Mouse (Mus musculus) midbrain, embryonic 12.5 days (tissue): Measurements from ENCODE around the gene Ric8b. TPM values are rescaled to one million over a fixed set of nuclear protein-coding genes. Genes with fewer than 3 reads are reported as not detected.

Source experiments
- ATAC-seq: fragments of 200-750 bp; cut with Nextera tagmentation; 2 replicates; pipeline ENCODE4 v1.8.0; 2017; ENCODE audit warnings: low read depth, moderate TSS enrichment, moderate library complexity; ENCODE audit not compliant: low FRiP score
- H3K27ac ChIP-seq: fragments of 300-500 bp; sonication (generic); replicated peaks from 2 replicates; pipeline ENCODE4 v1.5.1; 2016; ENCODE audit warnings: mild to moderate bottlenecking
- H3K27me3 ChIP-seq: fragments of 300-500 bp; sonication (generic); 2 replicates; pipeline ENCODE4 v1.6.1; 2016; ENCODE audit warnings: mild to moderate bottlenecking
- H3K36me3 ChIP-seq: fragments of 300-500 bp; sonication (generic); 2 replicates; pipeline ENCODE4 v1.6.1; 2016
- H3K4me1 ChIP-seq: fragments of 300-500 bp; sonication (generic); 2 replicates; pipeline ENCODE4 v1.6.1; 2016
- H3K4me2 ChIP-seq: fragments of 300-500 bp; sonication (generic); replicated peaks from 2 replicates; pipeline ENCODE4 v1.6.1; 2016; ENCODE audit warnings: mild to moderate bottlenecking, moderate library complexity
- H3K4me3 ChIP-seq: fragments of 300-500 bp; sonication (generic); 2 replicates; pipeline ENCODE4 v1.5.1; 2016; ENCODE audit warnings: mild to moderate bottlenecking
- H3K9ac ChIP-seq: fragments of 300-500 bp; sonication (generic); replicated peaks from 2 replicates; pipeline ENCODE4 v1.6.1; 2016; ENCODE audit warnings: mild to moderate bottlenecking, moderate library complexity
- H3K9me3 ChIP-seq: fragments of 300-500 bp; sonication (generic); 2 replicates; pipeline ENCODE4 v1.6.1; 2016; ENCODE audit warnings: mild to moderate bottlenecking
- WGBS: fragments of 180-500 bp; shearing (Covaris S2); methylation state at CpG from one replicate; pipeline ENCODE4 v1.1.7; 2016; 5-methylcytosine and 5-hydroxymethylcytosine counted together
- polyA plus RNA-seq: library from polyadenylated mRNA; unstranded; fragments of >200 nt; fragmentation: Nextera tagmentation; extraction: Ambion mirVana; gene quantifications from 2 replicates; pipeline ENCODE4 v1.2.1, GENCODE M21; 2016

Gene Ric8b
- polyA plus RNA-seq: 37.2 and 37.6 TPM in 2 replicates

DNA sequence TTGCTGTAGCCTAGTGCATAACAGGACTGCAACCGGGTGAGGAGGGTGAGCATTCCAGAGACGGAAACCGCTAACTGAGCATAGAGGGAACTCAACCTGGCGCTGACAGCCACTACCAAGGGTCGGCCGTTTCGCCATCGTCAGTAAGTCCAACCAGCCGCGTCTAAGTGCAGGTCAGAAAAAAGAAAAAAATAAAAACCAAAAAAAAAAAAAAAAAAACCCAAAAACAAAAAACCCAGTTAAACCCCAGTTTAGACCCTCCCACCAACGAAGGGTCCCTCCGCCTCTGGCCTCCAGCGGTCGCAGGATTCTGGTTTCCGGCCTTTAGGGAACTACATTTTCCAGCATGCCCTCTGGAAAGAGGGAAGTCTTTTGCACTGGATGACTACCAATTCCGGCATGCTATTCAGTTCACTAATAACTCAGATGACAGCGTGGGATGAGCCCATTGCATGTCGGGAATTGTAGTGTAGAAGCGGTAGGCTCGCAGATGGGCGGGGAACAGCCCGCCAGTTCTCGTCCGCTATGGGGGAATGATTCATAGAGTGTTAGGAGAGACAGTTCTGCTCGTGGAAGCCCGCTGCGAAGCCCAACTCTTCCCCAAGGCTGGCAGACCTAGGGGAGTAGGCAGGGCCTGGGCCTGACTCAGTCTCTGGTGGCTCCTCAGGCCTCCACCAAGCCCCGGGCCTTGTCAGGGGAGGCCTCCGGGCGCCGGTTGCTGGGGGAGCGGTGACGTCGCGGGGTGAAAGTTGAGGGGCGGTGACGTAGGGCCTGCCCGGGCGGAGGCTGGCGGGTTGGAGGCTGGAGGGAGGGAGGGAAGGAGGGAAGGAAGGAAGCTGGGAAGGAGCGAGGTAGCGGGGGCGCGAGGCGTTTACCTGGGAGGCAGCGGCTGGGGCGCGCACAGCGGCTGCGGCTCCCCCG is at the start of gene Ric8b:
Ric8b (plus strand) TSS at position 807 of the 921 bp plus-strand sequence.
- Histone ChIP-seq H3K36me3 (no peaks in the 10 kb centered on the region), H3K9ac (peak within 1 kb of the TSS; percentile 86), H3K9me3 (no peaks in the 10 kb centered on the region), H3K27ac (peak within 1 kb of the TSS; percentile 92), H3K4me3 (peak within 1 kb of the TSS; percentile 83), H3K4me1 (peaks cover 15% of the 10 kb centered on the region), H3K27me3 (no peaks in the 10 kb centered on the region), H3K4me2 (peak within 1 kb of the TSS; percentile 84)
- ATAC-seq: peak; percentile 96
- WGBS: under 1% methylated on average over 43 of the region's 51 CpGs

DNA sequence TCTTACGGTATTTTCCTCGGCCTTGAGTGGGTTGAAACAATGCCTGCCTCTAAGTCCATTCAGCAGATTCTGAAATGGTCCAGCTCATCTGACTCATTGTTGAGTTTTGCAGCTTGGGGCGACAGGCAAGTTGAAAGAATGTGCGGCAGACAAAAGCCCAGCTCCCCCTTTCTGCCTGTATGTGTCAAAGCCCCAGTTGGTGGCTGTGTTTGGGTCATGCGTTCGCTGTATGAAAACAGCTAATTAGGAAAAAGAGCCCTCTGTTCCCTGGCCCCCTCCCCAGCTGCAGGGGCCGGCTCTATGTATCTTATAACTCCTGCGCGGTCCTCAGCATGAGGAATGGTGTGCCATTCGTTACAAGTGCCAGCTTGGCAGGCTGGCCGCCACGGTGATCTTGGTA is 46.1 kb upstream of the Ric8b start:
- H3K27ac ChIP-seq: peak overlapping the region; percentile 50
- no peaks in the 10 kb centered on the region for H3K9me3 ChIP-seq
- WGBS: 34% methylated on average over 12 of the region's 12 CpGs
- 0 out of 2 replicates have a peak overlapping the region, but pooled peaks have one; percentile 12 for H3K4me2 ChIP-seq
- H3K9ac ChIP-seq: 0 out of 2 replicates have a peak overlapping the region, but pooled peaks have one; percentile 2
- ATAC-seq: peak; percentile 70
- no peak overlapping the region for H3K4me3 ChIP-seq
- peaks cover 15% of the 10 kb centered on the region for H3K4me1 ChIP-seq
- no peaks in the 10 kb centered on the region for H3K27me3 ChIP-seq
- H3K36me3 ChIP-seq: peaks cover 51% of the 10 kb centered on the region

DNA sequence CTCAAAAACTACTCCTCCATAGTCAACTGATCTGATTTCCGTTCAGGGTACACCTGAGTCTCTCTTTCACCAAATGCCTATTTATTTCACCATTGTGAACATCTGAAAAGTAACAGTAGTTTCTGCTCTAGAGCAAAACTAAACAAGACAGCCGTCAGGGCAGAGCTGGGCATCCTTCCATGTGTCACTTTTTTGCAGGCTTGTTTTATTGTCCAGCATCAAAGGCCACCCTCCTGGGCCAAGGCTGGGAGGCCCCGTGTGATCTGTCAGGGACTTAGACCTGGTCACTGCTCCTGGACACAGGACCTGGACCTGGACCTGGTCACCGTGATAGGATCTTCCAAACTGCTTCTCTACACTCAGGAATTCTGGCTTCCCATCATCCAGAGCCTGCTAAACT is 45.5 kb upstream of the Ric8b start:
- Histone ChIP-seq H3K9ac (no peak overlapping the region), H3K36me3 (peaks cover 51% of the 10 kb centered on the region), H3K4me3 (no peak overlapping the region), H3K4me1 (peaks cover 15% of the 10 kb centered on the region), H3K27ac (peak overlapping the region; percentile 50; the same call in 1 of the 2 replicates), H3K4me2 (no peak overlapping the region), H3K9me3 (no peaks in the 10 kb centered on the region), H3K27me3 (no peaks in the 10 kb centered on the region)
- 77% methylated on average over 4 of the region's 4 CpGs for WGBS
- no peak for ATAC-seq

DNA sequence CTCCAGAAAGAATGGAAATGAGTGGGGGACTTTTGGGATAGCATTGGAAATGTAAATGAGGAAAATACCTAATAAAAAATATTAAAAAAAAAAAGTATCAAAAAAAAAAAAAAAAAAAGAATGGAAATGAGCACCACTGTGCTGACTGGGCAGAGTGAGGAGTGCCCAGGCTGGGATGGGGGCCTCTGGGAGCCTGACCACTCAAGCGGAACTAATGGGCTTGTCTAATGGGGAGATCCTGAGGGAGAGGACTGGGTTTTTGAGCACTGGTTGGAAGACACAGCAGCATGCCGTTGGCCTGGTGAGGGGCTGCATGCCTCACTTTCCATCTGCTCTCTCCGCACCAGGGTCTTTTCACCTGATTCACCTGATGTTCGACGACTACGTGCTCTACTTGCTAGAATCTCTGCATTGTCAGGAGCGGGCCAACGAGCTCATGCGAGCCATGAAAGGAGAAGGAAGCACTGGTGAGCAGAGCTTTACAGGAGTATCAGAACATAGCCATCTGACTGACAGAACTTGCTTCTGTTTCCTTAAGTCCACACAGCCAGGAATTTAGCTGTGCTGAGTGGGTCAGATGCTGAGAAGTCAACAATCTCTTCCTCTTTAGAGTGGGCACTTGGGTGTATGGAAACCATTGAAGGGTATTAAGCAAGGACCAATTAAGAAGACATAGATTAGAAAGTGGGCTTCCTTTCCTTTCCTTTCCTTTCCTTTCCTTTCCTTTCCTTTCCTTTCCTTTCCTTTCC is 37.4 kb upstream of the Ric8b start:
- Histone ChIP-seq H3K27me3 (no peaks in the 10 kb centered on the region), H3K4me2 (no peak overlapping the region), H3K36me3 (peaks cover 25% of the 10 kb centered on the region), H3K4me3 (no peak overlapping the region), H3K27ac (0 out of 2 replicates have a peak overlapping the region, but pooled peaks have one; percentile 22), H3K9ac (no peak overlapping the region), H3K4me1 (no peaks in the 10 kb centered on the region; the same call in 1 of the 2 replicates), H3K9me3 (no peaks in the 10 kb centered on the region)
- peak; percentile 84 for ATAC-seq
- WGBS: 66% methylated on average over 9 of the region's 9 CpGs

DNA sequence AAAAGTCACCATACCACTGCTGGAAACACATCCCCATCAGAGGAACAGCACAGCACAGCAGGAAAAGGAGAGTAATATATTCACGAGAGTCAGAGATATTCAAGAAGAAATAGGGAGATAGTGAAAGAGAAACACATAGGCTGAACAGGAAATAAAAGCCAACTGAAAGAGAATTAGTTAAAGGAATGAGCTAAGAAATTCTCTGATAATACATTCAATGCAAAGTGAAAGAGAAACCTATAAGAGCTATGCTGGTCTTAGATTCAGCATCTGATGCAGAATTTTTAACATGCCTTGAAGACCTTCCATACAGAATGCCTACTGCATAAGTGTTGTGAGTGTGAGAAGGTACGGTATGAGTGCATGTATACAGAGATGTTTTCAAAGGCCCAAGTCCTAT is 34.9 kb upstream of the Ric8b start:
- no peaks in the 10 kb centered on the region for H3K9me3 ChIP-seq
- peaks cover 29% of the 10 kb centered on the region for H3K36me3 ChIP-seq
- no peak overlapping the region for H3K9ac ChIP-seq
- H3K4me1 ChIP-seq: no peaks in the 10 kb centered on the region; the same call in 1 of the 2 replicates
- no peak overlapping the region for H3K4me3 ChIP-seq
- no peaks in the 10 kb centered on the region for H3K27me3 ChIP-seq
- H3K4me2 ChIP-seq: no peak overlapping the region
- 91% methylated on average over 2 of the region's 2 CpGs for WGBS
- no peak overlapping the region for H3K27ac ChIP-seq
- no peak for ATAC-seq

GRCm38 (mm10) chr10:84885341-84885884 is 32.0 kb upstream of the Ric8b start:
- WGBS: 77% methylated on average over 5 of the region's 5 CpGs
- no peak for ATAC-seq
- Histone ChIP-seq H3K4me2 (no peak overlapping the region), H3K27ac (no peak overlapping the region), H3K36me3 (peaks cover 39% of the 10 kb centered on the region), H3K9me3 (no peaks in the 10 kb centered on the region), H3K4me1 (peaks cover 14% of the 10 kb centered on the region), H3K4me3 (no peak overlapping the region), H3K27me3 (no peaks in the 10 kb centered on the region), H3K9ac (no peak overlapping the region)

DNA sequence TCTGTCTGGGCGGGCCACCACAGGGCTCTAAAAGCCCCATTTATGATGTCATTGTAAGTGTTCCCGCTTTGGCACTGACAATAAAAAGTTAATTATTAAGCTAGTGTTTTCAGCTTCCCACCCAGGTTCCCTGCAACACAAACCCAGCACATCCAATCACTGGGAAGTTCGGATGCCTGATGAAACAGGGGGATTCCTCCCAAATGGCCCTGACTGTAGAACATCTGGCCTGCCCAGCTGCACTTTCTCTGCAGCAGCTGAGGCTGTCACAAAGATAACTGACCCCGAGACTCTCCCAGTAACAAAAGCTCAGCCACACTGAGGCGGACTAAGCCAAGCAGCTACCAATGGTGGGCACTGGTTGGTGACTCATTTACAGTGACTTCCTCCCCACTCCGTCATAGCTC is 31.2 kb upstream of the Ric8b start:
- Histone ChIP-seq H3K36me3 (peaks cover 39% of the 10 kb centered on the region), H3K27ac (no peak overlapping the region), H3K9me3 (no peaks in the 10 kb centered on the region), H3K27me3 (no peaks in the 10 kb centered on the region), H3K4me2 (no peak overlapping the region), H3K9ac (no peak overlapping the region), H3K4me1 (peaks cover 14% of the 10 kb centered on the region), H3K4me3 (no peak overlapping the region)
- ATAC-seq: no peak
- 55% methylated on average over 6 of the region's 6 CpGs for WGBS

DNA sequence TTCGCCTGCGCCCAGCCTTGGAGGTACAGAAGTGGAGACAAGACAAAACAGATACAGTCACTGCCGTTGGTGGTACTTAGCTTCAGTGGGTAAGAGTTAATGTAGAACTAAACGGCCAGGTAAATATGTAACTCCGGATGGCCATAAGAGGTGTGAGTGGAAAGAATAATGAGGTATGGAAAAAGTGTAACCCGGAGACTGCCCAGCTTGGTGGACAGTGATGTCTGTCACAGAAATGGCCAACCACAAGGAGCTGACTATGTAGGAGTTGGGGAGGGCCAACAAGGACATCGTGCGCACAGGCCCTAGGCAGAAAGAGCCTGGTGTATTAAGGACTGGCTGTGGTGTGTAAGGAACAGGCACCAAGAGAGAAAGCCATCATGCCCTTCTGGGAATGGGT is 30.6 kb upstream of the Ric8b start:
- Histone ChIP-seq H3K27me3 (no peaks in the 10 kb centered on the region), H3K9me3 (no peaks in the 10 kb centered on the region), H3K4me2 (no peak overlapping the region), H3K27ac (no peak overlapping the region), H3K4me1 (peaks cover 14% of the 10 kb centered on the region), H3K36me3 (peaks cover 43% of the 10 kb centered on the region), H3K4me3 (no peak overlapping the region), H3K9ac (no peak overlapping the region)
- ATAC-seq: no peak
- WGBS: 93% methylated on average over 8 of the region's 8 CpGs

DNA sequence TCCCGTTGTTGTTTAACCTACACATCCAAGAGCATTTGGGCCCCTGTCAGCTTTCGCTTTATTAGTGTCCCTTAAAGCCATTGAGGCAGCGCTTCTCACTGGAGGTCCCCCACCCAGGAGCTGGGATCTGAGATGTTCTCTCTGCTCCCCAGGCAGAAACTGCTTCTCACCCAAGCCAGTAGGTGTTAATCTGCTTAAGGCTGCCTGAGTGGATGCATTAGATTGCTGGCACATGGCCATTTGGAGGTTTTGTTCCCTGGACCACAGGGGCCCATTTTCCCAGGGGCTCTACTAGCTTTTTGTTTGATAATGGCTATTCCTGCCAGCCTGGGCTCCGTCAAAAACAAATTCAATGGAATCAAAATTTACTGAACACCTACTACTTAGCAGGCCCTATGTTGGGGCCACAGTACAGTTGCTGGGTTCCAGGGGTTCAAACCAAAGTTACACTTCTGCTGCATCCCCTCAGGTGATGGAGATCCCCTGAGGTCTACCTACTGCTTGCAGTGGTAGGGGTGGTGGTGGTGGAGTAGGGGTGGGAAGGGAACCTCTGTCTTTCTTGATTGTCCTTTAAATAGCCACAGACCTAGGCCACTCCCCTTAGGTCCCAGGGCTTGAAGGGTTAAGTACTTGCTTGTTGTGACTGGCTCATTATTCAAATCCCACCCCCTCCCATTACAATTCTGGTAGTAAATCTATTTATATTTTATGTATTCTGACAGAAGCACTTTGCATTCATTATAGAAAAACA is 28.1 kb upstream of the Ric8b start:
- peak; percentile 65; the same call in 1 of the 2 replicates for ATAC-seq
- Histone ChIP-seq H3K9me3 (no peaks in the 10 kb centered on the region), H3K9ac (no peak overlapping the region), H3K36me3 (peaks cover 49% of the 10 kb centered on the region), H3K4me1 (peaks cover 14% of the 10 kb centered on the region), H3K27me3 (no peaks in the 10 kb centered on the region), H3K4me2 (no peak overlapping the region), H3K27ac (peak overlapping the region; percentile 52), H3K4me3 (no peak overlapping the region)
- 33% methylated on average over 4 of the region's 4 CpGs for WGBS

DNA sequence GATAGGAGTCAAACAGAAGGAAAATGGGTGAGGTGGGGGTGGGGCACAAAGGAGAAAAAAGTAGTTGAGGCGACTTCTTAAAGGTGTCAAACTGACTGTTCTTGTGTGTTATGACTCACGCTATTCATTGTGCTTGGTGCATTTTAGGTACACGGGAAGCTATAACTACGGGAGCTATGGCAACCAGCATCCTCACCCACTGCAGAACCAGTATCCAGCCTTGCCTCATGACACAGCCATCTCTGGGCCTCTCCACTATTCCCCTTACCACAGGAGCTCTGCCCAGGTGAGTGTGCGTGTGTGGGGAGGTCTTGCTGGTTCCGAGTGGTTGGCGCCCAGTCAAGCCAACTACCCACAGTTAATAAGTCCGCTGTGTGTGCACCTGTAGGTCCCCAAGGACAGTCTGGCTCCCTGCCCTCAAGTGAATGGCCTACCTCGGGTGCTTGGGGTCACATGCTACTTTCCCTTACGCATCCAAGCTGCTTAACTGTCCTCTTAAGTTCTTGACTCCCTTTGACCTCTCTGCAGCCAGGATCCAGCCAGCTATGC is 21.5 kb upstream of the Ric8b start:
- 93% methylated on average over 10 of the region's 10 CpGs for WGBS
- H3K36me3 ChIP-seq: peaks cover 85% of the 10 kb centered on the region

More for the DNA sequence above, 21.5 kb upstream of the Ric8b start:
- Histone ChIP-seq H3K9me3 (no peaks in the 10 kb centered on the region), H3K4me3 (no peak overlapping the region), H3K27ac (no peak overlapping the region), H3K27me3 (no peaks in the 10 kb centered on the region), H3K4me2 (no peak overlapping the region), H3K4me1 (0 out of 2 replicates have a peak, but pooled peaks cover 7% of the 10 kb centered on the region), H3K9ac (no peak overlapping the region)
- no peak for ATAC-seq
